Mouse (Mus musculus) CH12.LX (cell line): ENCODE data around the gene Arhgap42. TPM values are rescaled to one million over a fixed set of nuclear protein-coding genes. Genes with fewer than 3 reads are reported as not detected.

ENCODE experiments used
- DNase-seq: peaks from one replicate; pipeline ENCODE4 v3.0.0-alpha.2; 2013; ENCODE audit errors: extremely low read depth
- H3K27ac ChIP-seq: 2 replicates; pipeline ENCODE4 v1.5.1; 2012; ENCODE audit warnings: low read depth, mild to moderate bottlenecking, control low read depth, moderate library complexity; ENCODE audit not compliant: insufficient read depth
- H3K27me3 ChIP-seq: replicated peaks from 2 replicates; pipeline ENCODE3; 2012; ENCODE audit warnings: inconsistent platforms
- H3K36me3 ChIP-seq, 2 experiments: replicated peaks in 1 of 2; 2 replicates each; pipeline versions ENCODE3 to v1.6.1; 2012; ENCODE audit warnings: inconsistent platforms in 1 of 2, low read length in 1 of 2, mild to moderate bottlenecking in 1 of 2, mixed read lengths in 1 of 2, moderate library complexity in 1 of 2; ENCODE audit not compliant: control insufficient read depth in 1 of 2, insufficient read depth in 1 of 2
- H3K4me1 ChIP-seq, 2 experiments: 2 replicates each; pipeline ENCODE4 v1.6.1; 2012; ENCODE audit warnings: inconsistent platforms in 1 of 2, moderate library complexity in 1 of 2; ENCODE audit not compliant: insufficient read depth in 2 of 2, control insufficient read depth in 1 of 2
- H3K4me2 ChIP-seq: 2 replicates; pipeline ENCODE4 v1.6.1; 2012; ENCODE audit warnings: low read depth, mild to moderate bottlenecking, control low read depth; ENCODE audit not compliant: poor library complexity, insufficient read depth, severe bottlenecking
- H3K4me3 ChIP-seq, 3 experiments: fragments of 150-350 bp in 1 of 3; sonication (generic) in 1 of 3; replicated peaks in 1 of 3; 2 replicates each; pipeline versions ENCODE3 to v1.5.1; 2011 to 2012; ENCODE audit warnings: low read depth in 2 of 3, low read length in 2 of 3, mild to moderate bottlenecking in 2 of 3, moderate library complexity in 2 of 3, control low read depth in 1 of 3, improper control_type of control experiment in 1 of 3, inconsistent platforms in 1 of 3, mixed read lengths in 1 of 3; ENCODE audit not compliant: poor library complexity in 1 of 3
- H3K79me2 ChIP-seq: replicated peaks from 2 replicates; pipeline ENCODE4 v1.6.1; 2012; ENCODE audit warnings: mild to moderate bottlenecking, moderate library complexity; ENCODE audit not compliant: control insufficient read depth, poor library complexity, insufficient read depth, severe bottlenecking; ENCODE audit errors: extremely low read depth
- H3K9ac ChIP-seq: 2 replicates; pipeline ENCODE4 v1.6.1; 2012; ENCODE audit warnings: low read depth, mild to moderate bottlenecking, control low read depth, moderate library complexity; ENCODE audit not compliant: insufficient read depth
- H3K9me3 ChIP-seq: replicated peaks from 2 replicates; pipeline ENCODE3; 2012; ENCODE audit warnings: low read length, inconsistent platforms, mixed read lengths
- BHLHE40 ChIP-seq: IDR thresholded peaks from 2 replicates; pipeline ENCODE4 v1.6.1; 2011; ENCODE audit warnings: mild to moderate bottlenecking, low read depth, low read length, improper control_type of control experiment
- ELF1 ChIP-seq: IDR thresholded peaks from 2 replicates; pipeline ENCODE4 v1.6.1; 2014; ENCODE audit warnings: low read depth, mild to moderate bottlenecking, inconsistent platforms, low read length, improper control_type of control experiment
- GABPA ChIP-seq: IDR thresholded peaks from 2 replicates; pipeline ENCODE4 v1.6.1; 2012; ENCODE audit warnings: low read depth, low read length, improper control_type of control experiment, inconsistent platforms; ENCODE audit not compliant: insufficient replicate concordance
- JUN ChIP-seq: IDR thresholded peaks from 2 replicates; pipeline ENCODE4 v1.6.1; 2011; ENCODE audit warnings: low read depth, mild to moderate bottlenecking, low read length, improper control_type of control experiment, moderate library complexity; ENCODE audit not compliant: insufficient read depth
- JUND ChIP-seq: conservative IDR thresholded peaks from 2 replicates; pipeline ENCODE4 v1.6.1; 2011; ENCODE audit warnings: low read depth, low read length, improper control_type of control experiment
- KAT2A ChIP-seq: IDR thresholded peaks from 2 replicates; pipeline ENCODE4 v1.6.1; 2012; ENCODE audit warnings: low read length, improper control_type of control experiment, inconsistent platforms; ENCODE audit not compliant: insufficient replicate concordance
- MEF2A ChIP-seq: IDR thresholded peaks from 2 replicates; pipeline ENCODE4 v1.6.1; 2014; ENCODE audit warnings: low read depth, mild to moderate bottlenecking, inconsistent platforms, low read length, improper control_type of control experiment, borderline replicate concordance
- MYC ChIP-seq: IDR thresholded peaks from 2 replicates; pipeline ENCODE4 v1.6.1; 2011; ENCODE audit warnings: low read depth, mild to moderate bottlenecking, improper control_type of control experiment, low read length
- NRF1 ChIP-seq: IDR thresholded peaks from 2 replicates; pipeline ENCODE4 v1.6.1; 2014; ENCODE audit warnings: low read depth, mild to moderate bottlenecking, inconsistent platforms, low read length, improper control_type of control experiment, moderate library complexity
- PAX5 ChIP-seq: IDR thresholded peaks from 2 replicates; pipeline ENCODE4 v1.6.1; 2012; ENCODE audit warnings: low read length, inconsistent platforms, mixed read lengths
- RCOR1 ChIP-seq: conservative IDR thresholded peaks from 2 replicates; pipeline ENCODE4 v1.6.1; 2012; ENCODE audit warnings: low read depth, mild to moderate bottlenecking, inconsistent platforms, low read length, improper control_type of control experiment
- SIN3A ChIP-seq: IDR thresholded peaks from 2 replicates; pipeline ENCODE4 v1.6.1; 2012; ENCODE audit warnings: low read length, improper control_type of control experiment, inconsistent platforms
- SMC3 ChIP-seq: IDR thresholded peaks from 2 replicates; pipeline ENCODE4 v1.6.1; 2011; ENCODE audit warnings: low read depth, low read length, improper control_type of control experiment
- TBP ChIP-seq: conservative IDR thresholded peaks from 2 replicates; pipeline ENCODE4 v1.6.1; 2011; ENCODE audit warnings: low read depth, low read length, improper control_type of control experiment
- UBTF ChIP-seq: IDR thresholded peaks from 2 replicates; pipeline ENCODE4 v1.6.1; 2012; ENCODE audit warnings: low read depth, mild to moderate bottlenecking, inconsistent platforms, low read length, improper control_type of control experiment, moderate library complexity
- USF2 ChIP-seq: conservative IDR thresholded peaks from 2 replicates; pipeline ENCODE4 v1.6.1; 2011; ENCODE audit warnings: low read depth, low read length, improper control_type of control experiment
- ZKSCAN1 ChIP-seq: IDR thresholded peaks from 2 replicates; pipeline ENCODE4 v1.6.1; 2012; ENCODE audit warnings: low read depth, inconsistent platforms, low read length, improper control_type of control experiment, borderline replicate concordance
- dilution Hi-C: fragments of 300-500 bp; cut with MboI; formaldehyde crosslinking; loops from 2 replicates; pipeline ENCODE4 v1.14.3; 2020; ENCODE audit warnings: low sequenced_read_pairs; ENCODE audit not compliant: extremely low pct_unique_long_range_greater_than_20kb, extremely low pct_ligation_motif_present
- in situ Hi-C: fragments of 300-500 bp; cut with MboI; formaldehyde crosslinking; loops from 3 replicates; pipeline ENCODE4 v1.14.3; 2019; ENCODE audit warnings: low sequenced_read_pairs, low pct_ligation_motif_present, low pct_unique_long_range_greater_than_20kb, mixed read lengths
- polyA plus RNA-seq: library from polyadenylated mRNA; unstranded; fragments of >175 nt; gene quantifications from 2 replicates; pipeline ENCODE4 v1.2.1, GENCODE M21; 2012; ENCODE audit warnings: low read depth; ENCODE audit not compliant: insufficient read length
- total RNA-seq, 2 experiments: library from RNA; depleted of rRNA; stranded (reverse); fragments of 300-350 nt in 1 of 2; fragments of >200 nt in 1 of 2; gene quantifications; 2 replicates each; pipeline ENCODE4 v1.2.3; 2012 to 2014

The Arhgap42 gene
- total and polyA plus RNA-seq, 3 experiments, result not detected

- dilution Hi-C loops (no loop called here), in situ Hi-C loops (no loop called here)
- Histone ChIP-seq H3K9me3 (peaks cover 4% of the 10 kb centered on the region), H3K4me1 (no peaks in the 10 kb centered on the region), H3K4me3 (no peak overlapping the region), H3K79me2 (no peaks in the 10 kb centered on the region), H3K36me3 (no peaks in the 10 kb centered on the region), H3K9ac (no peak overlapping the region), H3K4me2 (no peak overlapping the region), H3K27ac (no peak overlapping the region)
- DNase-seq, result no peak
- no peak for TF ChIP-seq GABPA
- no peak for TF ChIP-seq PAX5
- TF ChIP-seq, all 38 proteins: peak for 0
- no peaks in the 10 kb centered on the region for H3K27me3 ChIP-seq
Observed at GRCm38 (mm10) chr9:9093096-9093495, 145.8 kb downstream of the Arhgap42 start.

GRCm38 (mm10) chr9:9083441-9083840, 155.5 kb downstream of the Arhgap42 start:
- no peak for TF ChIP-seq BHLHE40
- no peak for TF ChIP-seq MYC
- TF ChIP-seq ZKSCAN1, result no peak
- no peak for TF ChIP-seq TBP
- TF ChIP-seq ELF1, result no peak
- TF ChIP-seq RCOR1, result no peak
- TF ChIP-seq USF2, result no peak
- TF ChIP-seq MEF2A, result no peak
- TF ChIP-seq JUN, result no peak
- no peak for TF ChIP-seq JUND
- no peak for TF ChIP-seq NRF1
- TF ChIP-seq UBTF, result no peak
- no peak for TF ChIP-seq SIN3A
- TF ChIP-seq SMC3, result no peak
- TF ChIP-seq KAT2A, result no peak
- DNase-seq, result no peak
- dilution Hi-C loops, result no loop called here
- Histone ChIP-seq H3K79me2 (no peaks in the 10 kb centered on the region), H3K27me3 (no peaks in the 10 kb centered on the region), H3K4me2 (no peak overlapping the region), H3K36me3 (no peaks in the 10 kb centered on the region), H3K9ac (no peak overlapping the region), H3K27ac (no peak overlapping the region), H3K9me3 (no peaks in the 10 kb centered on the region), H3K4me1 (no peaks in the 10 kb centered on the region), H3K4me3 (no peak overlapping the region)
- in situ Hi-C loops, result no loop called here
